Mouse (Mus musculus): ENCODE data around the gene Sec14l5.
"Not testable (repeated sequence)": the region's sequence is repeated elsewhere in the genome, so short reads cannot be mapped to it uniquely, and the experiment has no call there.

DNA sequence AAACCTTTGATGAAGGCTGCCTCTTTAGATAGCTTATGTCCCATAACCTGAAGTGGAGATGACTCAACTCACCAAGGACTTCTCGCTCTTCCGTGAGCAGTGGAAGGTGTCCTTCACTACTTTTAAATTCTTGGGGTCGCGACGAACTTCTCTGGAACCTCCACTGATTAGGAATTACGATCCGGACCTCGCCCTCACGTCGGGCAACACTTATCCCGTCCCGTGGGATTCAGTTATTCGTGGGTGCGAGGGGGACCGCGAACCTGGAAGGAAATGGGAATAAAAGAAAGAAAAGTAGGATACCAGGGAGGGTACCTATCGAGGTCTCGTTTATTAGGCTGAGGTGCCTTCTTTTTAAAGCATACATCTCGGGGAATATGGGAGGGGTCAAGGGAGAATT is 80.6 kb downstream of the Sec14l5 start:
- TF ChIP-seq TCF12 (IDR thresholded peaks at IDR 0.05; ENCODE audit: insufficient read depth, poor library complexity, severe bottlenecking); POLR2A (IDR thresholded peaks at IDR 0.05; ENCODE audit: insufficient read length, low read depth); MAX (IDR thresholded peaks at IDR 0.05; ENCODE audit: low read depth); POLR2AphosphoS2 (IDR thresholded peaks at IDR 0.05; ENCODE audit: insufficient read length, low read depth); MYOG (IDR thresholded peaks at IDR 0.05; ENCODE audit: control insufficient read depth in 1 of 3, insufficient read depth in 1 of 3, insufficient read length in 2 of 3, low read depth in 2 of 3): not testable (repeated sequence)

Measured in myocyte (in vitro differentiated cells).